Mouse (Mus musculus): ENCODE results near the gene Nlrc4. TPM values are rescaled to one million over a fixed set of nuclear protein-coding genes. Genes with fewer than 3 reads are reported as not detected.

The Nlrc4 gene
- polyA plus RNA-seq (2012; ENCODE audit: low replicate concordance), result 0.09 and 0.25 TPM in 2 replicates

GRCm38 (mm10) chr17:74458711-74459408 is at the start of gene Nlrc4:
Gene Nlrc4, minus strand, starts transcription at chr17:74459142.

GRCm38 (mm10) chr17:74489024-74489900 is 30.3 kb upstream of the Nlrc4 start, which contains the start of gene Yipf4:
Gene Yipf4, plus strand, starts transcription at chr17:74489493.

GRCm38 (mm10) chr17:74395383-74396065 is 63.4 kb downstream of the Nlrc4 start, which contains the start of gene Slc30a6:
Gene Slc30a6, plus strand, starts transcription at chr17:74395608.

Other genes with a start within 250 kb of the Nlrc4 start
- gene Memo1, start 163.6 kb downstream of the Nlrc4 start, polyA plus RNA-seq (2012; ENCODE audit: low replicate concordance), result 16.8 and 25.5 TPM in 2 replicates
- 30.5 and 50.2 TPM in 2 replicates for gene Dpy30, start 135.2 kb downstream of the Nlrc4 start, polyA plus RNA-seq (2012; ENCODE audit: low replicate concordance)
- 15.0 and 18.9 TPM in 2 replicates for gene Spast, start 120.2 kb downstream of the Nlrc4 start, polyA plus RNA-seq (2012; ENCODE audit: low replicate concordance)
- gene Slc30a6, start 63.5 kb downstream of the Nlrc4 start, polyA plus RNA-seq (2012; ENCODE audit: low replicate concordance), result 1.2 and 2.8 TPM in 2 replicates
- gene Yipf4, start 30.4 kb upstream of the Nlrc4 start, polyA plus RNA-seq (2012; ENCODE audit: low replicate concordance), result 43.8 and 53.5 TPM in 2 replicates
- gene Birc6, start 69.2 kb upstream of the Nlrc4 start, polyA plus RNA-seq (2012; ENCODE audit: low replicate concordance), result 31.9 and 39.5 TPM in 2 replicates

Measured in leukemia stem cell, adult 10-12 weeks (primary cell).